Mouse (Mus musculus): Measurements from ENCODE around the gene Mphosph9. TPM values are rescaled to one million over a fixed set of nuclear protein-coding genes. Genes with fewer than 3 reads are reported as not detected.
"Not testable (repeated sequence)": the region's sequence is repeated elsewhere in the genome, so short reads cannot be mapped to it uniquely, and the experiment has no call there.

Gene Mphosph9
- polyA plus RNA-seq, 1 experiment from 2014 or later: 21.2 TPM

- no peak for DNase-seq (ENCODE audit: low spot score)
Observed at GRCm38 (mm10) chr5:124240841-124241685, 86.7 kb downstream of the Mphosph9 start.

- no peak for DNase-seq (ENCODE audit: low spot score)
Observed at GRCm38 (mm10) chr5:124236180-124236579, 91.6 kb downstream of the Mphosph9 start.

GRCm38 (mm10) chr5:124234778-124235177 is 93.0 kb downstream of the Mphosph9 start:
- no peak for DNase-seq (ENCODE audit: low spot score)

GRCm38 (mm10) chr5:124233874-124234661 is 93.7 kb downstream of the Mphosph9 start:
- peak; percentile 23 for DNase-seq (ENCODE audit: low spot score)

GRCm38 (mm10) chr5:124233144-124233465 is 94.7 kb downstream of the Mphosph9 start:
- DNase-seq (ENCODE audit: low spot score): peak; percentile 72

- DNase-seq (ENCODE audit: low spot score): peak; percentile 95
Observed at GRCm38 (mm10) chr5:124232360-124233143, 95.2 kb downstream of the Mphosph9 start.

GRCm38 (mm10) chr5:124230461-124230860 is 97.3 kb downstream of the Mphosph9 start:
- DNase-seq (ENCODE audit: low spot score): peak; percentile 25

- peak; percentile 36 for DNase-seq (ENCODE audit: low spot score)
Observed at GRCm38 (mm10) chr5:124227193-124227592, 100.6 kb downstream of the Mphosph9 start.

- DNase-seq (ENCODE audit: low spot score): no peak
Observed at GRCm38 (mm10) chr5:124226494-124226893, 101.3 kb downstream of the Mphosph9 start.

- peak; percentile 77 for DNase-seq (ENCODE audit: low spot score)
Observed at GRCm38 (mm10) chr5:124225891-124226290, 101.9 kb downstream of the Mphosph9 start.

- no peak for DNase-seq (ENCODE audit: low spot score)
Observed at GRCm38 (mm10) chr5:124224321-124225092, 103.3 kb downstream of the Mphosph9 start.

GRCm38 (mm10) chr5:124223574-124223973 is 104.2 kb downstream of the Mphosph9 start:
- DNase-seq (ENCODE audit: low spot score): peak; percentile 39

- no peak for DNase-seq (ENCODE audit: low spot score)
Observed at GRCm38 (mm10) chr5:124222696-124223095, 105.1 kb downstream of the Mphosph9 start.

- DNase-seq (ENCODE audit: low spot score): no peak
Observed at GRCm38 (mm10) chr5:124221736-124222040, 106.1 kb downstream of the Mphosph9 start.

- DNase-seq (ENCODE audit: low spot score): peak; percentile 44
Observed at GRCm38 (mm10) chr5:124221037-124221735, 106.6 kb downstream of the Mphosph9 start.

GRCm38 (mm10) chr5:124220551-124220950 is 107.2 kb downstream of the Mphosph9 start:
- no peak for DNase-seq (ENCODE audit: low spot score)

- no peak for DNase-seq (ENCODE audit: low spot score)
Observed at GRCm38 (mm10) chr5:124219431-124219830, 108.3 kb downstream of the Mphosph9 start.

GRCm38 (mm10) chr5:124218986-124219385 is 108.8 kb downstream of the Mphosph9 start:
- no peak for DNase-seq (ENCODE audit: low spot score)

- DNase-seq (ENCODE audit: low spot score): no peak
Observed at GRCm38 (mm10) chr5:124217566-124218249, 110.1 kb downstream of the Mphosph9 start.

- DNase-seq (ENCODE audit: low spot score): not testable (repeated sequence)
Observed at GRCm38 (mm10) chr5:124217092-124217491, 110.7 kb downstream of the Mphosph9 start.

Data from thymus, postnatal 0 days (tissue).